Mouse (Mus musculus) neural tube, embryonic 12.5 days (tissue): ENCODE results near the gene Gga3. TPM values are rescaled to one million over a fixed set of nuclear protein-coding genes. Genes with fewer than 3 reads are reported as not detected.

Source experiments
- ATAC-seq: fragments of 200-750 bp; cut with Nextera tagmentation; 2 replicates; pipeline ENCODE4 v1.8.0; 2017; ENCODE audit warnings: low read depth, mild to moderate bottlenecking, moderate TSS enrichment, moderate library complexity; ENCODE audit not compliant: low FRiP score
- H3K27ac ChIP-seq: fragments of 300-500 bp; sonication (generic); 2 replicates; pipeline ENCODE4 v1.5.1; 2016
- H3K27me3 ChIP-seq: fragments of 300-500 bp; sonication (generic); replicated peaks from 2 replicates; pipeline ENCODE4 v1.6.1; 2016; ENCODE audit warnings: mild to moderate bottlenecking
- H3K36me3 ChIP-seq: fragments of 300-500 bp; sonication (generic); 2 replicates; pipeline ENCODE4 v1.6.1; 2016; ENCODE audit warnings: mild to moderate bottlenecking
- H3K4me1 ChIP-seq: fragments of 300-500 bp; sonication (generic); 2 replicates; pipeline ENCODE4 v1.6.1; 2016
- H3K4me2 ChIP-seq: fragments of 300-500 bp; sonication (generic); replicated peaks from 2 replicates; pipeline ENCODE4 v1.6.1; 2016; ENCODE audit warnings: mild to moderate bottlenecking
- H3K4me3 ChIP-seq: fragments of 300-500 bp; sonication (generic); 2 replicates; pipeline ENCODE4 v1.5.1; 2016
- H3K9ac ChIP-seq: fragments of 300-500 bp; sonication (generic); 2 replicates; pipeline ENCODE4 v1.6.1; 2016; ENCODE audit warnings: mild to moderate bottlenecking
- H3K9me3 ChIP-seq: fragments of 300-500 bp; sonication (generic); 2 replicates; pipeline ENCODE4 v1.6.1; 2016; ENCODE audit warnings: mild to moderate bottlenecking
- WGBS: fragments of 180-500 bp; shearing (Covaris S2); methylation state at CpG from one replicate; pipeline ENCODE4 v1.1.7; 2016; 5-methylcytosine and 5-hydroxymethylcytosine counted together
- polyA plus RNA-seq: library from polyadenylated mRNA; unstranded; fragments of >200 nt; fragmentation: Nextera tagmentation; extraction: Ambion mirVana; gene quantifications from 2 replicates; pipeline ENCODE4 v1.2.1, GENCODE M21; 2016

The Gga3 gene
- polyA plus RNA-seq, 1 experiment from 2014 or later = 38.5 TPM

- Histone ChIP-seq H3K9ac (no peak overlapping the region), H3K4me3 (no peak overlapping the region), H3K9me3 (no peaks in the 10 kb centered on the region), H3K36me3 (no peaks in the 10 kb centered on the region), H3K4me1 (peaks cover 11% of the 10 kb centered on the region; the same call in 1 of the 2 replicates), H3K27ac (no peak overlapping the region), H3K4me2 (no peak overlapping the region), H3K27me3 (no peaks in the 10 kb centered on the region)
- WGBS = 89% methylated on average over 13 of the region's 13 CpGs
- ATAC-seq = no peak
Observed at GRCm38 (mm10) chr11:115629734-115630531, 26.1 kb upstream of the Gga3 start.

GRCm38 (mm10) chr11:115628465-115629101 lies 24.7 kb upstream of the Gga3 start:
- Histone ChIP-seq H3K27me3 (no peaks in the 10 kb centered on the region), H3K9ac (0 out of 2 replicates have a peak overlapping the region, but pooled peaks have one; percentile 26), H3K27ac (no peak overlapping the region), H3K4me1 (peaks cover 11% of the 10 kb centered on the region; the same call in 1 of the 2 replicates), H3K4me2 (peak overlapping the region; percentile 84), H3K9me3 (no peaks in the 10 kb centered on the region), H3K4me3 (peak overlapping the region; percentile 63), H3K36me3 (no peaks in the 10 kb centered on the region)
- ATAC-seq = peak; percentile 51
- 57% methylated on average over 13 of the region's 13 CpGs for WGBS

- H3K4me1 ChIP-seq = peaks cover 11% of the 10 kb centered on the region; the same call in 1 of the 2 replicates
- peak within 1 kb of the TSS; percentile 84 for H3K4me2 ChIP-seq
- peak within 1 kb of the TSS; percentile 64 for H3K9ac ChIP-seq
- WGBS = under 1% methylated on average over 47 of the region's 47 CpGs
- peak; percentile 99 for ATAC-seq
- H3K27me3 ChIP-seq = no peaks in the 10 kb centered on the region
- H3K9me3 ChIP-seq = no peaks in the 10 kb centered on the region
- H3K27ac ChIP-seq = no peak within 1 kb of the TSS
- H3K36me3 ChIP-seq = peaks cover 2% of the 10 kb centered on the region
- peak within 1 kb of the TSS; percentile 63 for H3K4me3 ChIP-seq
Observed at GRCm38 (mm10) chr11:115627705-115628464, 24.0 kb upstream of the Gga3 start, which contains the start of gene Slc25a19. Gene Slc25a19, minus strand, starts transcription at chr11:115628295.

- peak overlapping the region; percentile 64; the same call in 1 of the 2 replicates for H3K9ac ChIP-seq
- no peaks in the 10 kb centered on the region for H3K27me3 ChIP-seq
- no peak for ATAC-seq
- peaks cover 10% of the 10 kb centered on the region for H3K36me3 ChIP-seq
- H3K4me2 ChIP-seq = peak overlapping the region; percentile 84
- H3K4me3 ChIP-seq = peak overlapping the region; percentile 63
- H3K27ac ChIP-seq = no peak overlapping the region
- H3K4me1 ChIP-seq = peaks cover 11% of the 10 kb centered on the region; the same call in 1 of the 2 replicates
- H3K9me3 ChIP-seq = no peaks in the 10 kb centered on the region
- 51% methylated on average over 11 of the region's 11 CpGs for WGBS
Observed at GRCm38 (mm10) chr11:115626824-115627616, 23.2 kb upstream of the Gga3 start.

GRCm38 (mm10) chr11:115625877-115626276 lies 22.0 kb upstream of the Gga3 start:
- Histone ChIP-seq H3K27ac (no peak overlapping the region), H3K27me3 (no peaks in the 10 kb centered on the region), H3K4me2 (no peak overlapping the region), H3K36me3 (peaks cover 17% of the 10 kb centered on the region), H3K4me1 (peaks cover 11% of the 10 kb centered on the region; the same call in 1 of the 2 replicates), H3K4me3 (no peak overlapping the region), H3K9ac (no peak overlapping the region), H3K9me3 (no peaks in the 10 kb centered on the region)
- WGBS = 84% methylated on average over 9 of the region's 9 CpGs
- no peak for ATAC-seq

GRCm38 (mm10) chr11:115623487-115624070 lies 19.7 kb upstream of the Gga3 start:
- H3K27ac ChIP-seq = no peak overlapping the region
- H3K9ac ChIP-seq = no peak overlapping the region
- no peak overlapping the region for H3K4me2 ChIP-seq
- H3K9me3 ChIP-seq = no peaks in the 10 kb centered on the region
- WGBS = 80% methylated on average over 9 of the region's 9 CpGs
- H3K36me3 ChIP-seq = peaks cover 33% of the 10 kb centered on the region
- H3K4me3 ChIP-seq = no peak overlapping the region
- no peaks in the 10 kb centered on the region for H3K27me3 ChIP-seq
- ATAC-seq = no peak
- H3K4me1 ChIP-seq = peaks cover 9% of the 10 kb centered on the region; the same call in 1 of the 2 replicates

GRCm38 (mm10) chr11:115619949-115620348 lies 16.1 kb upstream of the Gga3 start:
- Histone ChIP-seq H3K4me2 (no peak overlapping the region), H3K4me3 (no peak overlapping the region), H3K4me1 (no peaks in the 10 kb centered on the region), H3K27ac (no peak overlapping the region), H3K9ac (no peak overlapping the region), H3K36me3 (peaks cover 50% of the 10 kb centered on the region), H3K9me3 (no peaks in the 10 kb centered on the region), H3K27me3 (no peaks in the 10 kb centered on the region)
- 96% methylated on average over 7 of the region's 7 CpGs for WGBS
- no peak for ATAC-seq

- Histone ChIP-seq H3K36me3 (peaks cover 55% of the 10 kb centered on the region), H3K27me3 (no peaks in the 10 kb centered on the region), H3K27ac (no peak overlapping the region), H3K9me3 (no peaks in the 10 kb centered on the region), H3K4me1 (no peaks in the 10 kb centered on the region), H3K4me2 (no peak overlapping the region), H3K4me3 (no peak overlapping the region), H3K9ac (0 out of 2 replicates have a peak overlapping the region, but pooled peaks have one; percentile 35)
- WGBS = 91% methylated on average over 16 of the region's 16 CpGs
- no peak for ATAC-seq
Observed at GRCm38 (mm10) chr11:115618732-115619516, 15.1 kb upstream of the Gga3 start.

- peaks cover 55% of the 10 kb centered on the region for H3K36me3 ChIP-seq
- H3K9me3 ChIP-seq = no peaks in the 10 kb centered on the region
- H3K4me3 ChIP-seq = no peak overlapping the region
Observed at GRCm38 (mm10) chr11:115618001-115618400, 14.2 kb upstream of the Gga3 start.

GRCm38 (mm10) chr11:115616893-115617292 lies 13.0 kb upstream of the Gga3 start:
- Histone ChIP-seq H3K4me3 (no peak overlapping the region), H3K4me2 (no peak overlapping the region), H3K36me3 (peaks cover 45% of the 10 kb centered on the region), H3K4me1 (peaks cover 12% of the 10 kb centered on the region), H3K27me3 (no peaks in the 10 kb centered on the region), H3K27ac (no peak overlapping the region), H3K9me3 (no peaks in the 10 kb centered on the region), H3K9ac (no peak overlapping the region)
- 89% methylated on average over 6 of the region's 6 CpGs for WGBS
- no peak for ATAC-seq

More at GRCm38 (mm10) chr11:115618001-115618400, 14.2 kb upstream of the Gga3 start:
- ATAC-seq = no peak
- 91% methylated on average over 2 of the region's 2 CpGs for WGBS
- no peak overlapping the region for H3K4me2 ChIP-seq
- no peaks in the 10 kb centered on the region for H3K27me3 ChIP-seq
- H3K9ac ChIP-seq = no peak overlapping the region
- peaks cover 8% of the 10 kb centered on the region for H3K4me1 ChIP-seq
- H3K27ac ChIP-seq = no peak overlapping the region
